Mouse (Mus musculus): ENCODE results near the gene Vamp1.
A peak's percentile ranks its signal among the peaks of the same experiment; 100 is the strongest.

Gene Vamp1

GRCm38 (mm10) chr6:125213129-125213528 lies 2.2 kb upstream of the Vamp1 start:
- DNase-seq (ENCODE audit: low read depth, low spot score) = no peak

- DNase-seq (ENCODE audit: low read depth, low spot score) = no peak
Observed at GRCm38 (mm10) chr6:125213715-125214114, 1.6 kb upstream of the Vamp1 start.

GRCm38 (mm10) chr6:125216898-125217297 lies 1.5 kb downstream of the Vamp1 start:
- DNase-seq (ENCODE audit: low read depth, low spot score) = no peak

GRCm38 (mm10) chr6:125217899-125218298 lies 2.5 kb downstream of the Vamp1 start:
- no peak for DNase-seq (ENCODE audit: low read depth, low spot score)

- peak; percentile 54 for DNase-seq (ENCODE audit: low read depth, low spot score)
Observed at GRCm38 (mm10) chr6:125218963-125219362, 3.6 kb downstream of the Vamp1 start.

GRCm38 (mm10) chr6:125221115-125221745 lies 5.9 kb downstream of the Vamp1 start:
- no peak for DNase-seq (ENCODE audit: low read depth, low spot score)

GRCm38 (mm10) chr6:125222146-125222545 lies 6.8 kb downstream of the Vamp1 start:
- DNase-seq (ENCODE audit: low read depth, low spot score) = peak; percentile 48

- no peak for DNase-seq (ENCODE audit: low read depth, low spot score)
Observed at GRCm38 (mm10) chr6:125222577-125222976, 7.2 kb downstream of the Vamp1 start.

- no peak for DNase-seq (ENCODE audit: low read depth, low spot score)
Observed at GRCm38 (mm10) chr6:125225518-125226115, 10.3 kb downstream of the Vamp1 start.

GRCm38 (mm10) chr6:125230571-125230970 lies 15.2 kb downstream of the Vamp1 start:
- DNase-seq (ENCODE audit: low read depth, low spot score) = no peak

- peak; percentile 42 for DNase-seq (ENCODE audit: low read depth, low spot score)
Observed at GRCm38 (mm10) chr6:125231117-125232044, 16.0 kb downstream of the Vamp1 start, which contains the start of gene Tapbpl. Gene Tapbpl (minus strand): TSS chr6:125231860.

- DNase-seq (ENCODE audit: low read depth, low spot score) = no peak
Observed at GRCm38 (mm10) chr6:125232045-125232437, 16.7 kb downstream of the Vamp1 start.

- no peak for DNase-seq (ENCODE audit: low read depth, low spot score)
Observed at GRCm38 (mm10) chr6:125232516-125232915, 17.2 kb downstream of the Vamp1 start.

GRCm38 (mm10) chr6:125233816-125234519 lies 18.6 kb downstream of the Vamp1 start:
- peak; percentile 46 for DNase-seq (ENCODE audit: low read depth, low spot score)

- DNase-seq (ENCODE audit: low read depth, low spot score) = no peak
Observed at GRCm38 (mm10) chr6:125234520-125234828, 19.1 kb downstream of the Vamp1 start.

GRCm38 (mm10) chr6:125236341-125236740 lies 21.0 kb downstream of the Vamp1 start:
- no peak for DNase-seq (ENCODE audit: low read depth, low spot score)

- no peak for DNase-seq (ENCODE audit: low read depth, low spot score)
Observed at GRCm38 (mm10) chr6:125236782-125237181, 21.4 kb downstream of the Vamp1 start, which contains the start of gene Cd27. Gene Cd27 (minus strand): TSS chr6:125237010.

GRCm38 (mm10) chr6:125237421-125237820 lies 22.1 kb downstream of the Vamp1 start:
- no peak for DNase-seq (ENCODE audit: low read depth, low spot score)

- no peak for DNase-seq (ENCODE audit: low read depth, low spot score)
Observed at GRCm38 (mm10) chr6:125238396-125238795, 23.0 kb downstream of the Vamp1 start.

- no peak for DNase-seq (ENCODE audit: low read depth, low spot score)
Observed at GRCm38 (mm10) chr6:125239547-125239946, 24.2 kb downstream of the Vamp1 start.

- no peak for DNase-seq (ENCODE audit: low read depth, low spot score)
Observed at GRCm38 (mm10) chr6:125240617-125241016, 25.3 kb downstream of the Vamp1 start.

- no peak for DNase-seq (ENCODE audit: low read depth, low spot score)
Observed at GRCm38 (mm10) chr6:125241566-125241965, 26.2 kb downstream of the Vamp1 start.

All from skeletal muscle tissue, adult 2 months (tissue).